Mouse (Mus musculus) lung, adult 2 months (tissue): ENCODE data around the gene Mrpl48.

Source experiments
- CTCF ChIP-seq: fragments of 200-500 bp; IDR thresholded peaks from 2 replicates; pipeline ENCODE4 v1.5.1; 2011; ENCODE audit warnings: mild to moderate bottlenecking, low read length, control low read depth; ENCODE audit not compliant: insufficient read depth
- POLR2A ChIP-seq: fragments of 200-500 bp; IDR thresholded peaks from 2 replicates; pipeline ENCODE4 v1.6.1; 2011; ENCODE audit warnings: low read depth, mild to moderate bottlenecking, control low read depth, low read length, borderline replicate concordance; ENCODE audit errors: extremely low read depth

DNA sequence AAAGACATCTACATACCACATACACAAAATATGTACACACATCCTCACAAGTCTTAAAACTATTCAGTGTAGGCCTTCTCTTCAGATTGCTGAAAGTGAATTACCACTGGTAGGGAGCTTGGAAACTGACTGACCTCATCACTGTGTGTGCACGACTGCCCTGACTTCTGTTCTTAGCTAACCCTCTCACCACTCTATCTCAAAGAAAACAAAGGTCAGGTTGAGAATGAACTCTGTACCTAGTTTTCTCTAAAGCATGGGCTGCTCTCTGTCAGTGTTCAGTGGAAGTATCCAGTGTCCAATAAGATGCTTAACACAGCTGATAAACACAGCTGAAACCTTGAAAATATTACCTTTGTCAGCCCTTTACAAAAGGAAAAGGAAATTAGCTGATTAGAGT lies 63.7 kb downstream of the Mrpl48 start:
- no peak for TF ChIP-seq CTCF
- no peak for TF ChIP-seq POLR2A
